ENCODE assay signal across 9 mouse cellular contexts in genomic region chr7:100461621-100462151, GRCm38 (mm10). TPM values are rescaled to one million over a fixed set of nuclear protein-coding genes. Genes with fewer than 3 reads are reported as not detected.
DNase-seq lines count a peak whose midpoint lies in the region; ATAC-seq lines count a peak whose summit lies in the region.
"Had no signal": no experiment of that assay in that cellular context is flagged by ENCODE, and none has a peak within 500 bp of the region (broad histone marks: within the 10 kb centered on the region; RNA-seq: fewer than 3 reads in every experiment).

No protein-coding gene starts in this region.

- no peak overlapping the region for H3K27ac ChIP-seq in heart, embryonic 11.5 days (ENCODE audit: low read depth, low read length)
- H3K27ac ChIP-seq in forebrain, embryonic 14.5 days (ENCODE audit: low read depth, low read length): no peak overlapping the region
- no peak overlapping the region for H3K27ac ChIP-seq in midbrain, embryonic 16.5 days (ENCODE audit: low read length)

- no peaks in the 10 kb centered on the region for H3K9me3 ChIP-seq in heart, embryonic 11.5 days (replicated peaks; ENCODE audit: control insufficient read depth, low read length)
- H3K9me3 ChIP-seq in forebrain, embryonic 14.5 days (replicated peaks; ENCODE audit: control insufficient read depth, low read length): no peaks in the 10 kb centered on the region
- H3K9me3 ChIP-seq in midbrain, embryonic 16.5 days (replicated peaks; ENCODE audit: control insufficient read depth, low read length, poor library complexity, severe bottlenecking): no peaks in the 10 kb centered on the region

- H3K4me2 ChIP-seq in heart, embryonic 11.5 days: no peak overlapping the region
- H3K4me2 ChIP-seq in forebrain, embryonic 14.5 days (ENCODE audit: low read length): no peak overlapping the region
- no peak overlapping the region for H3K4me2 ChIP-seq in midbrain, embryonic 16.5 days (ENCODE audit: low read length)

- 80% methylated on average over 6 of the region's 6 CpGs for WGBS in heart, embryonic 11.5 days (ENCODE audit: insufficient replicate concordance)
- WGBS in forebrain, embryonic 14.5 days: 84% methylated on average over 6 of the region's 6 CpGs
- WGBS in midbrain, embryonic 16.5 days: 86% methylated on average over 6 of the region's 6 CpGs

- H3K36me3 ChIP-seq in heart, embryonic 11.5 days (ENCODE audit: control insufficient read depth, insufficient read depth, low read length): peaks cover 11% of the 10 kb centered on the region
- peaks cover 70% of the 10 kb centered on the region for H3K36me3 ChIP-seq in forebrain, embryonic 14.5 days (ENCODE audit: control insufficient read depth, insufficient read depth, low read length)
- peaks cover 12% of the 10 kb centered on the region for H3K36me3 ChIP-seq in midbrain, embryonic 16.5 days (ENCODE audit: control insufficient read depth, insufficient read depth, low read length)

- H3K27me3 ChIP-seq in heart, embryonic 11.5 days (ENCODE audit: control insufficient read depth, insufficient read depth, low read length): no peaks in the 10 kb centered on the region
- no peaks in the 10 kb centered on the region for H3K27me3 ChIP-seq in forebrain, embryonic 14.5 days (replicated peaks; ENCODE audit: control insufficient read depth, insufficient read depth, low read length)
- no peaks in the 10 kb centered on the region for H3K27me3 ChIP-seq in midbrain, embryonic 16.5 days (ENCODE audit: control insufficient read depth, insufficient read depth, low read depth, low read length)

- peak; percentile 84 to 92 for DNase-seq in heart, adult 18-20 months
- DNase-seq in adrenal gland, adult 18-20 months (ENCODE audit: low spot score in 2 of 2): peak; percentile 50 to 68
- peak; percentile 66 to 79 for DNase-seq in gastrocnemius, postnatal 36 days
- peak; percentile 91 for DNase-seq in layer of hippocampus, adult 9-11 months
- peak; percentile 94 for DNase-seq in lung, postnatal 25 days (ENCODE audit: low spot score)
- no peak for DNase-seq in forebrain, embryonic 14.5 days (ENCODE audit: low spot score)

- no peak overlapping the region for H3K4me3 ChIP-seq in heart, embryonic 11.5 days (ENCODE audit: low read depth, low read length)
- no peak overlapping the region for H3K4me3 ChIP-seq in forebrain, embryonic 14.5 days (ENCODE audit: low read depth, low read length)
- H3K4me3 ChIP-seq in midbrain, embryonic 16.5 days (ENCODE audit: low read depth, low read length): no peak overlapping the region

- ATAC-seq in heart, embryonic 11.5 days (replicated peaks; ENCODE audit: insufficient number of reproducible peaks, low FRiP score, low TSS enrichment): no peak
- ATAC-seq in forebrain, embryonic 14.5 days: no peak
- no peak for ATAC-seq in midbrain, embryonic 16.5 days

- H3K9ac ChIP-seq in heart, embryonic 11.5 days (ENCODE audit: low read depth, low read length): no peak overlapping the region
- H3K9ac ChIP-seq in forebrain, embryonic 14.5 days (ENCODE audit: low read length): no peak overlapping the region
- no peak overlapping the region for H3K9ac ChIP-seq in midbrain, embryonic 16.5 days (ENCODE audit: low read depth, low read length)

- intact Hi-C loops in gastrocnemius, postnatal 36 days (cut with DNase I): no loop called here

- H3K4me1 ChIP-seq in heart, embryonic 11.5 days (ENCODE audit: control insufficient read depth, insufficient read depth, low read length): peaks cover 36% of the 10 kb centered on the region
- no peaks in the 10 kb centered on the region for H3K4me1 ChIP-seq in forebrain, embryonic 14.5 days (ENCODE audit: control insufficient read depth, insufficient read depth, low read length)
- no peaks in the 10 kb centered on the region for H3K4me1 ChIP-seq in midbrain, embryonic 16.5 days (ENCODE audit: control insufficient read depth, insufficient read depth, low read length)

RNA-seq across cellular contexts. Expression of gene Ucp3, which starts 11.1 kb away (rescaled TPM):
- 10 to 100 TPM; 15.7 to 43.8 TPM for total RNA-seq in heart, adult 18-20 months (2021)
- polyA plus RNA-seq in heart, embryonic 11.5 days (2014; fragmentation: Nextera tagmentation; extraction: Ambion mirVana): not detected in 2 replicates
- 10 to 100 TPM; 19.5 to 30.1 TPM for total RNA-seq in adrenal gland, adult 18-20 months (2021)
- total RNA-seq in gastrocnemius, postnatal 36 days (2021): 100 to 1,000 TPM; 173 to 239 TPM
- not detected in 2 replicates for polyA plus RNA-seq in forebrain, embryonic 14.5 days (2014; fragmentation: Nextera tagmentation; extraction: Ambion mirVana)
- not detected in 2 replicates for polyA plus RNA-seq in midbrain, embryonic 16.5 days (2015; fragmentation: Nextera tagmentation; extraction: Ambion mirVana)
- polyA plus RNA-seq: erythroblast, embryonic 14.5 days had no signal

RNA-seq across cellular contexts. Expression of gene Ucp2, which starts 31.5 kb away (rescaled TPM):
- 100 to 1,000 TPM; 255 to 377 TPM for total RNA-seq in heart, adult 18-20 months (2021)
- 216 and 245 TPM in 2 replicates for polyA plus RNA-seq in heart, embryonic 11.5 days (2014; fragmentation: Nextera tagmentation; extraction: Ambion mirVana)
- 100 to 1,000 TPM; 218 to 286 TPM for total RNA-seq in adrenal gland, adult 18-20 months (2021)
- total RNA-seq in gastrocnemius, postnatal 36 days (2021): 10 to 100 TPM; 29.8 to 36.9 TPM
- polyA plus RNA-seq in forebrain, embryonic 14.5 days (2014; fragmentation: Nextera tagmentation; extraction: Ambion mirVana): 42.5 and 55.0 TPM in 2 replicates
- 59.5 and 69.5 TPM in 2 replicates for polyA plus RNA-seq in midbrain, embryonic 16.5 days (2015; fragmentation: Nextera tagmentation; extraction: Ambion mirVana)

RNA-seq across cellular contexts. Expression of gene Dnajb13, which starts 53.1 kb away (rescaled TPM):
- under 1 TPM in 1 of 2 experiments, not detected in 1; 0.18 TPM for total RNA-seq in heart, adult 18-20 months (2021)
- 0.19 and 0.21 TPM in 2 replicates for polyA plus RNA-seq in heart, embryonic 11.5 days (2014; fragmentation: Nextera tagmentation; extraction: Ambion mirVana)
- under 1 TPM in 1 of 2 experiments, not detected in 1; 0.83 TPM for total RNA-seq in adrenal gland, adult 18-20 months (2021)
- total RNA-seq in gastrocnemius, postnatal 36 days (2021): not detected
- 4.6 and 5.0 TPM in 2 replicates for polyA plus RNA-seq in forebrain, embryonic 14.5 days (2014; fragmentation: Nextera tagmentation; extraction: Ambion mirVana)
- 3.9 and 4.4 TPM in 2 replicates for polyA plus RNA-seq in midbrain, embryonic 16.5 days (2015; fragmentation: Nextera tagmentation; extraction: Ambion mirVana)
- polyA plus RNA-seq: erythroblast, embryonic 14.5 days had no signal

Comparison
In these comparisons a context has a peak if more than half of its experiments do, and no peak if none do; other contexts are left out.
1. RNA of gene Ucp2, which starts 31.5 kb away (total RNA-seq): 255 to 377 TPM in heart, adult 18-20 months and 218 to 286 TPM in adrenal gland, adult 18-20 months; 29.8 to 36.9 TPM in gastrocnemius, postnatal 36 days; every median in the first group is over 4 times any median in the second.